In the genomic region with DNA sequence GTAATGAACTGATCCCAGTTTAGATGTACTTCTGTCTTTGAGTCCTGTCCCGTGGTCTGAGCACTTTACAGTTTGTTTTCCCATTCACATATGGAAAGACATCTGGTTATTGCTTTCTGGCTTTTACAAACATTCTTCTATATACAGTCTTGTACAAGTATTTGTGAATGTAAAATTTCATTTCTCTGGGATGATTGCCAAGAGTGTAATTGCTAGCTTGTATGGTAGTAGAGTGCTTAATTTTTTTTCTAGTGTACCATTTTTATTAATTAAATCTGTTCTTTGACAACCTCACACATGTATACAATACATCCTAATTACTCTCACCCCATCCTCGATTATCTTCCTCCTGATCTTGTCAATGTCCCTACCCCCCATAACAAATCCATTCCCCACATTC, we compare ENCODE assay signal across 25 mouse cellular contexts. TPM values are rescaled to one million over a fixed set of nuclear protein-coding genes. Genes with fewer than 3 reads are reported as not detected.
A peak's percentile ranks its signal among the peaks of the same experiment; 100 is the strongest.
DNase-seq lines count a peak whose midpoint lies in the region; ATAC-seq and TF ChIP-seq lines count a peak whose summit lies in the region.
"Had no signal": no experiment of that assay in that cellular context is flagged by ENCODE, and none has a peak within 500 bp of the region (broad histone marks: within the 10 kb centered on the region; RNA-seq: fewer than 3 reads in every experiment).

No protein-coding gene starts in this region.

- H3K36me3 ChIP-seq in intestine, embryonic 15.5 days: no peaks in the 10 kb centered on the region
- H3K36me3 ChIP-seq in intestine, postnatal 0 days (ENCODE audit: control insufficient read depth, insufficient read depth): no peaks in the 10 kb centered on the region
- no peaks in the 10 kb centered on the region for H3K36me3 ChIP-seq in stomach, embryonic 14.5 days (ENCODE audit: control insufficient read depth, insufficient read depth, low read length)
- no peaks in the 10 kb centered on the region for H3K36me3 ChIP-seq in stomach, postnatal 0 days (ENCODE audit: control insufficient read depth, insufficient read depth, low read length)
- no peaks in the 10 kb centered on the region for H3K36me3 ChIP-seq in forebrain, postnatal 0 days (ENCODE audit: insufficient read depth)
- no peaks in the 10 kb centered on the region for H3K36me3 ChIP-seq in hindbrain, postnatal 0 days (ENCODE audit: insufficient read depth, low read length)
- H3K36me3 ChIP-seq: heart, embryonic 13.5 days; hindbrain, embryonic 15.5 days; midbrain, embryonic 10.5 days; neural tube, embryonic 12.5 days had no signal

- no peak overlapping the region for H3K27ac ChIP-seq in intestine, embryonic 15.5 days
- H3K27ac ChIP-seq in intestine, postnatal 0 days (ENCODE audit: low read depth, low read length): no peak overlapping the region
- H3K27ac ChIP-seq in stomach, embryonic 14.5 days (ENCODE audit: low read length): no peak overlapping the region
- no peak overlapping the region for H3K27ac ChIP-seq in stomach, postnatal 0 days (replicated peaks)
- no peak overlapping the region for H3K27ac ChIP-seq in forebrain, postnatal 0 days (ENCODE audit: low read depth, low read length)
- no peak overlapping the region for H3K27ac ChIP-seq in hindbrain, postnatal 0 days
- H3K27ac ChIP-seq: heart, embryonic 13.5 days; hindbrain, embryonic 15.5 days; liver, embryonic 14.5 days; midbrain, embryonic 10.5 days; neural tube, embryonic 12.5 days had no signal

- WGBS in intestine, embryonic 15.5 days: 36% methylated on average over 2 of the region's 2 CpGs
- 47% methylated on average over 2 of the region's 2 CpGs for WGBS in intestine, postnatal 0 days
- WGBS in stomach, embryonic 14.5 days: 36% methylated on average over 2 of the region's 2 CpGs
- WGBS in stomach, postnatal 0 days: 34% methylated on average over 2 of the region's 2 CpGs
- WGBS in forebrain, postnatal 0 days: 56% methylated on average over 2 of the region's 2 CpGs
- WGBS in hindbrain, postnatal 0 days: 67% methylated on average over 2 of the region's 2 CpGs

- TF ChIP-seq EP300 in stomach, postnatal 0 days (optimal IDR thresholded peaks at IDR 0.05): no peak

- H3K9ac ChIP-seq in intestine, embryonic 15.5 days: no peak overlapping the region
- no peak overlapping the region for H3K9ac ChIP-seq in intestine, postnatal 0 days (ENCODE audit: low read depth, low read length)
- H3K9ac ChIP-seq in stomach, embryonic 14.5 days (replicated peaks; ENCODE audit: low read depth, low read length): no peak overlapping the region
- no peak overlapping the region for H3K9ac ChIP-seq in stomach, postnatal 0 days (ENCODE audit: low read length)
- no peak overlapping the region for H3K9ac ChIP-seq in forebrain, postnatal 0 days
- H3K9ac ChIP-seq in hindbrain, postnatal 0 days (replicated peaks; ENCODE audit: low read length): no peak overlapping the region
- H3K9ac ChIP-seq: heart, embryonic 13.5 days; hindbrain, embryonic 15.5 days; liver, embryonic 14.5 days; neural tube, embryonic 12.5 days had no signal

- H3K4me3 ChIP-seq in intestine, embryonic 15.5 days (replicated peaks): no peak overlapping the region
- no peak overlapping the region for H3K4me3 ChIP-seq in intestine, postnatal 0 days (ENCODE audit: low read depth, low read length)
- no peak overlapping the region for H3K4me3 ChIP-seq in stomach, embryonic 14.5 days (ENCODE audit: low read depth, low read length)
- H3K4me3 ChIP-seq in stomach, postnatal 0 days (ENCODE audit: low read depth, low read length): no peak overlapping the region
- H3K4me3 ChIP-seq in forebrain, postnatal 0 days (ENCODE audit: low read depth, low read length): no peak overlapping the region
- no peak overlapping the region for H3K4me3 ChIP-seq in hindbrain, postnatal 0 days (ENCODE audit: low read length)
- H3K4me3 ChIP-seq: heart, embryonic 13.5 days; hindbrain, embryonic 15.5 days; midbrain, embryonic 10.5 days; myocyte; neural tube, embryonic 12.5 days had no signal

- H3K9me3 ChIP-seq in intestine, embryonic 15.5 days: no peaks in the 10 kb centered on the region
- no peaks in the 10 kb centered on the region for H3K9me3 ChIP-seq in intestine, postnatal 0 days (ENCODE audit: control insufficient read depth)
- no peaks in the 10 kb centered on the region for H3K9me3 ChIP-seq in stomach, embryonic 14.5 days (ENCODE audit: control insufficient read depth, low read depth, low read length)
- no peaks in the 10 kb centered on the region for H3K9me3 ChIP-seq in stomach, postnatal 0 days (ENCODE audit: control insufficient read depth, low read length)
- H3K9me3 ChIP-seq in forebrain, postnatal 0 days (ENCODE audit: low read length): no peaks in the 10 kb centered on the region
- no peaks in the 10 kb centered on the region for H3K9me3 ChIP-seq in hindbrain, postnatal 0 days (ENCODE audit: low read length)
- H3K9me3 ChIP-seq: heart, embryonic 13.5 days; hindbrain, embryonic 15.5 days; midbrain, embryonic 10.5 days; neural tube, embryonic 12.5 days had no signal

- H3K4me1 ChIP-seq in intestine, embryonic 15.5 days (replicated peaks): peaks cover 6% of the 10 kb centered on the region
- no peaks in the 10 kb centered on the region for H3K4me1 ChIP-seq in intestine, postnatal 0 days (replicated peaks; ENCODE audit: control insufficient read depth, insufficient read depth, low read length)
- peaks cover 12% of the 10 kb centered on the region for H3K4me1 ChIP-seq in stomach, embryonic 14.5 days (ENCODE audit: control insufficient read depth, insufficient read depth, low read length)
- peaks cover 4% of the 10 kb centered on the region; the same call in 1 of the 2 replicates for H3K4me1 ChIP-seq in stomach, postnatal 0 days (replicated peaks; ENCODE audit: control insufficient read depth, insufficient read depth)
- H3K4me1 ChIP-seq in forebrain, postnatal 0 days (ENCODE audit: insufficient read depth): no peaks in the 10 kb centered on the region
- H3K4me1 ChIP-seq in hindbrain, postnatal 0 days (ENCODE audit: insufficient read depth, low read length): no peaks in the 10 kb centered on the region
- H3K4me1 ChIP-seq: hindbrain, embryonic 15.5 days; neural tube, embryonic 12.5 days had no signal

- H3K27me3 ChIP-seq in intestine, embryonic 15.5 days (replicated peaks): no peaks in the 10 kb centered on the region
- H3K27me3 ChIP-seq in intestine, postnatal 0 days (replicated peaks; ENCODE audit: control insufficient read depth, insufficient read depth, low read length): no peaks in the 10 kb centered on the region
- no peaks in the 10 kb centered on the region for H3K27me3 ChIP-seq in stomach, embryonic 14.5 days (ENCODE audit: control insufficient read depth, insufficient read depth, low read length)
- H3K27me3 ChIP-seq in stomach, postnatal 0 days (ENCODE audit: control insufficient read depth, insufficient read depth, low read length): no peaks in the 10 kb centered on the region
- no peaks in the 10 kb centered on the region for H3K27me3 ChIP-seq in forebrain, postnatal 0 days (ENCODE audit: insufficient read depth, low read length)
- no peaks in the 10 kb centered on the region for H3K27me3 ChIP-seq in hindbrain, postnatal 0 days (ENCODE audit: insufficient read depth, low read length)
- H3K27me3 ChIP-seq: heart, embryonic 13.5 days; hindbrain, embryonic 15.5 days; neural tube, embryonic 12.5 days had no signal

- ATAC-seq in intestine, embryonic 15.5 days: 0 out of 2 replicates have a peak, but pooled peaks have one; percentile 23
- no peak for ATAC-seq in intestine, postnatal 0 days
- ATAC-seq in stomach, embryonic 14.5 days (ENCODE audit: insufficient number of reproducible peaks, insufficient read depth, low FRiP score, low read depth): peak; percentile 42; the same call in 1 of the 2 replicates
- ATAC-seq in stomach, postnatal 0 days (ENCODE audit: low FRiP score, low TSS enrichment): no peak
- ATAC-seq in forebrain, postnatal 0 days: 0 out of 2 replicates have a peak, but pooled peaks have one; percentile 12
- no peak for ATAC-seq in hindbrain, postnatal 0 days

- no peak for TF ChIP-seq CTCF in intestine, postnatal 0 days (IDR thresholded peaks at IDR 0.05; ENCODE audit: low read depth)
- TF ChIP-seq CTCF in stomach, postnatal 0 days (IDR thresholded peaks at IDR 0.05; ENCODE audit: low read depth): no peak
- no peak for TF ChIP-seq CTCF in forebrain, postnatal 0 days (IDR thresholded peaks at IDR 0.05; ENCODE audit: low read depth)
- TF ChIP-seq CTCF in hindbrain, postnatal 0 days (IDR thresholded peaks at IDR 0.05; ENCODE audit: low read depth): no peak

- H3K4me2 ChIP-seq in intestine, embryonic 15.5 days (replicated peaks): no peak overlapping the region
- H3K4me2 ChIP-seq in intestine, postnatal 0 days (replicated peaks; ENCODE audit: low read depth): no peak overlapping the region
- H3K4me2 ChIP-seq in stomach, embryonic 14.5 days (replicated peaks; ENCODE audit: low read depth, low read length): no peak overlapping the region
- H3K4me2 ChIP-seq in stomach, postnatal 0 days (replicated peaks; ENCODE audit: low read depth): no peak overlapping the region
- no peak overlapping the region for H3K4me2 ChIP-seq in forebrain, postnatal 0 days (ENCODE audit: low read depth)
- H3K4me2 ChIP-seq in hindbrain, postnatal 0 days (ENCODE audit: low read depth, low read length): no peak overlapping the region
- H3K4me2 ChIP-seq: heart, embryonic 13.5 days; hindbrain, embryonic 15.5 days; neural tube, embryonic 12.5 days had no signal

- no peak for DNase-seq in stomach, postnatal 0 days (ENCODE audit: low spot score)
- DNase-seq in forebrain, postnatal 0 days: no peak
- DNase-seq in hindbrain, postnatal 0 days (ENCODE audit: low spot score): no peak
- DNase-seq: adrenal gland, postnatal 25 days; B cell, adult 2 months; cerebellum, adult 2 months; cerebellum, postnatal 14 days; gastrocnemius, postnatal 10 days; heart, postnatal 10 days; kidney, adult 9 months; kidney, postnatal 14 days; left cerebral cortex, postnatal 4 days; liver; lung, adult 2 months; lung, postnatal 14 days; spleen, adult 18-20 months had no signal

RNA-seq across cellular contexts. Expression of a gene that starts 12.0 kb away (rescaled TPM):
- polyA plus RNA-seq in intestine, embryonic 15.5 days (2015; fragmentation: Nextera tagmentation; extraction: Ambion mirVana): 19.7 and 20.6 TPM in 2 replicates
- polyA plus RNA-seq in intestine, postnatal 0 days (2015; fragmentation: Nextera tagmentation; extraction: Ambion mirVana): 15.2 and 16.7 TPM in 2 replicates
- polyA plus RNA-seq in stomach, embryonic 14.5 days (2014; fragmentation: Nextera tagmentation; extraction: Ambion mirVana): 35.4 and 36.2 TPM in 2 replicates
- 13.7 and 16.7 TPM in 2 replicates for polyA plus RNA-seq in stomach, postnatal 0 days (2015; fragmentation: Nextera tagmentation; extraction: Ambion mirVana)
- 19.4 and 22.5 TPM in 2 replicates for total RNA-seq in forebrain, postnatal 0 days (2014; rRNA removed)
- polyA plus RNA-seq in forebrain, postnatal 0 days (2015; fragmentation: Nextera tagmentation; extraction: Ambion mirVana): 2.9 and 4.4 TPM in 2 replicates
- 21.9 and 40.1 TPM in 2 replicates for total RNA-seq in hindbrain, postnatal 0 days (2014; rRNA removed)
- polyA plus RNA-seq in hindbrain, postnatal 0 days (2015; fragmentation: Nextera tagmentation; extraction: Ambion mirVana): 5.0 and 5.1 TPM in 2 replicates

Comparison
In these comparisons a context has a peak if more than half of its experiments do, and no peak if none do; other contexts are left out.
1. ATAC-seq: peak in intestine, embryonic 15.5 days (single experiment), stomach, embryonic 14.5 days (single experiment) and forebrain, postnatal 0 days (single experiment); none in intestine, postnatal 0 days (single experiment), stomach, postnatal 0 days (single experiment) and hindbrain, postnatal 0 days (single experiment).